Mouse (Mus musculus) midbrain, embryonic 11.5 days (tissue): ENCODE measurements around the gene Sik3. TPM values are rescaled to one million over a fixed set of nuclear protein-coding genes. Genes with fewer than 3 reads are reported as not detected.

Experiments
- ATAC-seq: fragments of 200-750 bp; cut with Nextera tagmentation; 2 replicates; pipeline ENCODE4 v1.8.0; 2017; ENCODE audit warnings: moderate TSS enrichment, moderate library complexity; ENCODE audit not compliant: low FRiP score
- DNase-seq: peaks from one replicate; pipeline ENCODE4 v3.0.0; 2015; ENCODE audit warnings: low spot score; ENCODE audit errors: missing footprints
- H3K27ac ChIP-seq: fragments of 300-500 bp; sonication (generic); 2 replicates; pipeline ENCODE4 v1.5.1; 2014; ENCODE audit warnings: low read depth, low read length
- H3K27me3 ChIP-seq: fragments of 300-500 bp; sonication (generic); 2 replicates; pipeline ENCODE4 v1.6.1; 2014; ENCODE audit warnings: mild to moderate bottlenecking, low read length, moderate library complexity, mixed read lengths; ENCODE audit not compliant: control insufficient read depth, insufficient read depth
- H3K36me3 ChIP-seq: fragments of 300-500 bp; sonication (generic); 2 replicates; pipeline ENCODE4 v1.6.1; 2014; ENCODE audit warnings: mild to moderate bottlenecking, low read length, moderate library complexity, mixed read lengths; ENCODE audit not compliant: control insufficient read depth, insufficient read depth
- H3K4me1 ChIP-seq: fragments of 300-500 bp; sonication (generic); 2 replicates; pipeline ENCODE4 v1.6.1; 2014; ENCODE audit warnings: low read length; ENCODE audit not compliant: control insufficient read depth, insufficient read depth
- H3K4me2 ChIP-seq: fragments of 300-500 bp; sonication (generic); 2 replicates; pipeline ENCODE4 v1.6.1; 2014; ENCODE audit warnings: mild to moderate bottlenecking, moderate library complexity
- H3K4me3 ChIP-seq: fragments of 300-500 bp; sonication (generic); 2 replicates; pipeline ENCODE4 v1.5.1; 2014; ENCODE audit warnings: low read depth, low read length
- H3K9ac ChIP-seq: fragments of 300-500 bp; sonication (generic); 2 replicates; pipeline ENCODE4 v1.6.1; 2014; ENCODE audit warnings: low read length
- H3K9me3 ChIP-seq: fragments of 300-500 bp; sonication (generic); 2 replicates; pipeline ENCODE4 v1.6.1; 2016; ENCODE audit warnings: low read length; ENCODE audit not compliant: control insufficient read depth
- WGBS: fragments of 180-500 bp; shearing (Covaris S2); extraction: QIAGEN DNeasy Blood & Tissue Kit; methylation state at CpG from one replicate; pipeline ENCODE4 v1.1.7; 2014; 5-methylcytosine and 5-hydroxymethylcytosine counted together
- polyA plus RNA-seq: library from polyadenylated mRNA; unstranded; fragments of >200 nt; fragmentation: Nextera tagmentation; extraction: Ambion mirVana; gene quantifications from 2 replicates; pipeline ENCODE4 v1.2.1, GENCODE M21; 2014

Gene Sik3
- polyA plus RNA-seq, 1 experiment from 2014 or later = 8.9 TPM

DNA sequence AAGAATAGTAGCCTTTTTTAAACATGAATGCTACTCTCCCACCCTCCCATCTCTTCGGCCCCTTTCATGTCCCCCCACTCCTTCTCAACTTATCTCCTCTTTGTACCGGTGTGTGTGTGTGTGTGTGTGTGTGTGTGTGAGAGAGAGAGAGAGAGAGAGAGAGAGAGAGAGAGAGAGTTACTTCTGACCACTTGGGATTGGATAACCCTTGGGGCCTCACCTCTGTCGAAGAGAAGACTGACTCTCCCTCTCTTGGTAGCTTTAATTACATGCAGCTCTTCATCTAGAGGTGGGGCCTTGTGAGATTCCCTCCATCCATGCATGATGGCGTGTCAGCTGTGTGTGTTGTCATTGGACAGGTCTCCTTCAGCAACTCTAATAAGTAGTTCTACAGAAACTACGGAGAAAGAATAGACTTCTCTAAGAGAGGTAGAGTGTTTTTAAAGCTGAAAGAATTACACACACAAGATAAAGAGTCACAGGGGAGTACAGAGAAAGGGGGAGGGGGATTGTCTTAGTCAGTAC, 162.2 kb downstream of the Sik3 start:
- WGBS = 86% methylated on average over 5 of the region's 5 CpGs
- ATAC-seq (no peak), DNase-seq (peak; percentile 70)
- H3K4me2 ChIP-seq = no peak overlapping the region
- no peaks in the 10 kb centered on the region for H3K9me3 ChIP-seq
- no peak overlapping the region for H3K4me3 ChIP-seq
- H3K27ac ChIP-seq = no peak overlapping the region
- no peaks in the 10 kb centered on the region for H3K4me1 ChIP-seq
- H3K27me3 ChIP-seq = no peaks in the 10 kb centered on the region
- H3K36me3 ChIP-seq = no peaks in the 10 kb centered on the region
- no peak overlapping the region for H3K9ac ChIP-seq

DNA sequence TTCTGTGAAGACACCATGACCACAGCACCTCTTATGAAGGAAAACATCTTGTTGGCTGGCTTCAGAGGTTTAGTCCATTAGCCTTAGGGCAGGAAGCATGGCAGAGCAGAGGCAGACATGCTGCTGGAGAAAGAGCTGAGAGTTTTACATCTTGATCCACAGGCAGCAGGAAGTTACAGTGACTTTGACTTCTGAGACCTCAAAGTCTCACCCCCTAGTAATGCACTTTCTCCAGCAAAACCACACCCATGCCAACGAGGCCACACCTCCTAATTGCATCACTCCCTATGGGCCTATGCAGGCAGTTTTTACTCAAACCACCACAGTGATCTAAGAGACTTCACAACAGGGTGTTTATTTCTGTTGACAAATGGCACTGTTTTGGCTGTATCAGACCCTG, 162.7 kb downstream of the Sik3 start:
- Histone ChIP-seq H3K4me1 (no peaks in the 10 kb centered on the region), H3K9ac (no peak overlapping the region), H3K27me3 (no peaks in the 10 kb centered on the region), H3K9me3 (no peaks in the 10 kb centered on the region), H3K27ac (no peak overlapping the region), H3K36me3 (no peaks in the 10 kb centered on the region), H3K4me3 (no peak overlapping the region), H3K4me2 (no peak overlapping the region)
- DNase-seq (peak; percentile 28), ATAC-seq (no peak)
- WGBS = 75% methylated on average over 1 of the region's 1 CpGs

DNA sequence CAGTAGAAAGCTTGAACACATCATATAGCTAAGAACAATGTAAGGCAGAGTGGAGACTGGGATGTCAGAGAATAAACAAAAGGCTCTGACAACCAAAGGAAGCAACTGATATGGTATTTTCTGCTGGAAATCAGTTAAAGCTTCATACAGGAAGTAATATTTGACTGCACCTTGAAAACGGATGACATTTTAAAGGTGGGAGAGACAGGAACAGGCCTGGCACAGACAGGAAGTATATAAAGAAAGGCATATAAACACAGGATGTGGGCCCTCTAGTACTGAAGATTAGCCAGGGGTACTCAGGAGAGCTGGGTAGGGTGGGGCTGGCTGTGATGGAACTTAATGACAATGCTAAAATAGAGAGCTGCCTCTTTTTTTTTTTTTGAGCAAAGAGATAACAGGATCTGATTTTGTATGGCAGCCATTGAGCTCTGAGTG, 163.3 kb downstream of the Sik3 start:
- Histone ChIP-seq H3K4me3 (no peak overlapping the region), H3K4me2 (no peak overlapping the region), H3K9ac (no peak overlapping the region), H3K27ac (no peak overlapping the region), H3K27me3 (no peaks in the 10 kb centered on the region), H3K4me1 (no peaks in the 10 kb centered on the region), H3K36me3 (no peaks in the 10 kb centered on the region), H3K9me3 (no peaks in the 10 kb centered on the region)
- no peak for DNase-seq
- 88% methylated on average over 1 of the region's 1 CpGs for WGBS
- ATAC-seq = no peak

DNA sequence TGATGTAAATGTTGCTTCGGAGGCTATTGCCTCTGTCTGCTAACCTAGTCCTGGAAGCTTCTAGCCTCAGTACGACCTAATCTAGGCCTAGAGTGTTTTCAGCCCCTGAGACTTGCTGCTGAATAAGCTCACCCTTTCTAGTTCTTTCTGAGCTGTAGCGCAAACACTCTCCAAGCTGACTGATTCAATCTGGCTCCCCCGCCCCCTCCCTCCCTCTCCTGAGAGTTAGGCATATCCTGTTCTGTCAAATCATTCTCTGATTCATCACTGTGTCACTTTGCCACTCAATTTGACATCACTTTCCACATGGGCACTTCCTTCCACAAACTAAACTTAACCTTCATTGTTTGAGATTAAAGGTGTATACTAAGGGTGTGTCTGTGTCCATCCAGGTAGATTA, 164.0 kb downstream of the Sik3 start:
- no peak overlapping the region for H3K27ac ChIP-seq
- H3K9me3 ChIP-seq = no peaks in the 10 kb centered on the region
- no peaks in the 10 kb centered on the region for H3K36me3 ChIP-seq
- ATAC-seq (no peak), DNase-seq (no peak)
- H3K9ac ChIP-seq = no peak overlapping the region
- H3K4me1 ChIP-seq = no peaks in the 10 kb centered on the region
- 96% methylated on average over 4 of the region's 4 CpGs for WGBS
- H3K27me3 ChIP-seq = no peaks in the 10 kb centered on the region
- no peak overlapping the region for H3K4me2 ChIP-seq
- no peak overlapping the region for H3K4me3 ChIP-seq

DNA sequence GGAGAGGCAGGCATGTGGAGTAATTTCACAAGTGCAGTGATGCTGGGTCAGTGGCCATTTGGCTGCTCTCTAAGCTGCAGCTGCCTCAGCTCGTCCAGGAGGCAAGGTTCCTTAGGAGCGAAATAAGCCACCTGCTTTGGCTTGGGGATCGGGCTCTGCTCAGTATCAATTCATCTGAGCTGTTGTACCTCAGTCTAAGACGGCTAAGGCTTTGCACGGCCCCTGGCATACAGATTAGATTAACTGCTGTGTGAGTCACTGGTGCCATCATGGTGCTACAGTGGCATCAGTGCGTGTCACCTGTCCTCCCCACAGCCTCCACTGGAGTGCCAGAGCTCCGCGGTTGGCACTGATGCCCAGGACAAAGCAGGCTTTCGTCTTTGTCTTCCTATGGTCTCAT, 166.0 kb downstream of the Sik3 start:
- Histone ChIP-seq H3K4me2 (no peak overlapping the region), H3K27me3 (no peaks in the 10 kb centered on the region), H3K9me3 (no peaks in the 10 kb centered on the region), H3K27ac (no peak overlapping the region), H3K4me3 (no peak overlapping the region), H3K36me3 (no peaks in the 10 kb centered on the region), H3K4me1 (no peaks in the 10 kb centered on the region), H3K9ac (no peak overlapping the region)
- ATAC-seq (no peak), DNase-seq (no peak)
- WGBS = 91% methylated on average over 9 of the region's 9 CpGs

DNA sequence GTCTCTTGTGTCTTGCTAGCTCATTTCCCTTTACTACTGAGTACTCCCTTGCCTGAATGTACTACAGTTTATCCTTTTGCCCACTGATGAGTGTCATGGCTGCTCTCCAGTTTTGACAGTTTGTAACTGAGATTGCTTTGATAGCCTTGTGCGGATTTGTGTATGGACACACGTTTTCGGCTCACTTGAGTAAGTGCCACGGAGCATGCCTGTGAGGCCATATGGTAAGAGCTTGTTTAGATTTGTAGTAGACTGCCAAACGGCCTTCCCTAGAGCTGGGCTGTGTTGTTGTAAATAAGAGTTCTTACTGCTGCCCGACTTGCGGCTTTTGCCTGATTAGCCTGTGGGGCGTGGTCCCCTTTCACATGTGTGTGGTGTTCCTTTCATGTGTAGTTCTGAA, 168.7 kb downstream of the Sik3 start:
- no peak for ATAC-seq
- H3K4me1 ChIP-seq = no peaks in the 10 kb centered on the region
- H3K9me3 ChIP-seq = no peaks in the 10 kb centered on the region
- H3K9ac ChIP-seq = no peak overlapping the region
- DNase-seq = peak; percentile 57
- WGBS = 93% methylated on average over 8 of the region's 8 CpGs
- H3K36me3 ChIP-seq = no peaks in the 10 kb centered on the region
- no peak overlapping the region for H3K4me3 ChIP-seq
- no peak overlapping the region for H3K4me2 ChIP-seq
- H3K27me3 ChIP-seq = no peaks in the 10 kb centered on the region
- no peak overlapping the region for H3K27ac ChIP-seq

DNA sequence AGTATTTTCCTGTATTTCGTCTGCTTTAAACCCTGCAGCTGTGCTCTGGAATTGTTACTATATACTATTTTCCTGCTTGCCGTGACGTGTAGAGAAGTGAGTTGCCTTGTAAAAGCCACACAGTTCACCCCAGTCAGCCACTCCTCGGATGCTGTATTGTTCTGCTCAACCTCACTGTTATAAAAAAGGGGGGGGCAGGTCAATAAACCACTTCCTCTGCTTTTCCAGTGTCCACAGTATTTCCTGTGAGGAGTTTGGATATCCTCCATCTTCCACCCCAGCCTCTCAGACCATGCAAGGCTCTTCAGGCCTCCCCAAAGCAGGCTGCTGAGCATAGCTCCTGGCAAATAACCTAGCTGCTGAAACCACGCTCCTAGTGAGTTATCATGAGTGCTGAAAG, 171.9 kb downstream of the Sik3 start:
- Histone ChIP-seq H3K9me3 (no peaks in the 10 kb centered on the region), H3K4me1 (no peaks in the 10 kb centered on the region), H3K27me3 (no peaks in the 10 kb centered on the region), H3K4me3 (no peak overlapping the region), H3K9ac (no peak overlapping the region), H3K27ac (no peak overlapping the region), H3K36me3 (no peaks in the 10 kb centered on the region), H3K4me2 (no peak overlapping the region)
- WGBS = 87% methylated on average over 5 of the region's 5 CpGs
- DNase-seq (peak; percentile 17), ATAC-seq (no peak)

DNA sequence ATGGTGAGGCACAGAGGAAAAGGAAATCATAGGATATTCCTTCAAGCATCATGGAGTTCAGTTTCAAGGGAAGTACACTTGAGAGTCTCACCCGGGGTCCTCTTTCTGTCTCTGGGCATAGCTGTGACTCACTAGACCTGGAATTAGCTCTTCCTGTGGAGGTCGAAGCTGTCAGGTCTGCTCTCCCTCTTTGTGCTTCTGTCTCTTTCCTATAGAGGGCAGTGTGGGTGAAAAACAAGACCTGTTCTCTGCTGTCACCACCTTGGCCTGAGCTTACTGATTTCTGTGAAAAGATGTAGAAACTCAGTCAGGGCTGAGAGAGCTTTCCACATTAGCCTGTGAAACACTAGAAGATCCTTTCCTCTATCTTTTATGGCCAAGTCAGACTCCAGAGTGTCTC, 172.6 kb downstream of the Sik3 start:
- WGBS = 55% methylated on average over 2 of the region's 2 CpGs
- ATAC-seq (no peak), DNase-seq (peak; percentile 89)
- Histone ChIP-seq H3K27ac (no peak overlapping the region), H3K4me3 (no peak overlapping the region), H3K9me3 (no peaks in the 10 kb centered on the region), H3K36me3 (no peaks in the 10 kb centered on the region), H3K27me3 (no peaks in the 10 kb centered on the region), H3K4me2 (no peak overlapping the region), H3K9ac (no peak overlapping the region), H3K4me1 (no peaks in the 10 kb centered on the region)

DNA sequence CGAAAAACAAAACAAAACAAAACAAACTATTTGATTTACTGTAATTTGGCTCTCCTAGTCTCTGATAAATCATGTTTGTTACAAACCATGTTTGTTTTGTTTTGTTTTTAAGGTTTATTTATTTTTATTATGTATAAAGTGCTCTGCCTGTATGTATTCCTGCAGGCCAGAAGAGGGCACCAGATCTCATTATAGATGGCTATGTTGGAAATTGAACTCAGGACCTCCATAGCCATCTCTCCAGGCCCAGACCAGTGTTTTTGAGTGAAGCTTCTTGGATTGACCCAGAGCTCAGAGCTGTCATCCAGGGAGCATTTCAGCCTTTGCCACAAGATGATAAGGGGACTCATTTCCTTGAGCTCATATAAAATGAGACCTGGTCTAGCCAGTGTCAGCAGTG, 173.8 kb downstream of the Sik3 start:
- no peak overlapping the region for H3K27ac ChIP-seq
- H3K36me3 ChIP-seq = no peaks in the 10 kb centered on the region
- no peaks in the 10 kb centered on the region for H3K9me3 ChIP-seq
- no peak overlapping the region for H3K4me3 ChIP-seq
- H3K27me3 ChIP-seq = no peaks in the 10 kb centered on the region
- ATAC-seq = no peak
- no peaks in the 10 kb centered on the region for H3K4me1 ChIP-seq
- no peak overlapping the region for H3K4me2 ChIP-seq
- 72% methylated on average over 1 of the region's 1 CpGs for WGBS
- H3K9ac ChIP-seq = no peak overlapping the region
- DNase-seq = peak; percentile 82

DNA sequence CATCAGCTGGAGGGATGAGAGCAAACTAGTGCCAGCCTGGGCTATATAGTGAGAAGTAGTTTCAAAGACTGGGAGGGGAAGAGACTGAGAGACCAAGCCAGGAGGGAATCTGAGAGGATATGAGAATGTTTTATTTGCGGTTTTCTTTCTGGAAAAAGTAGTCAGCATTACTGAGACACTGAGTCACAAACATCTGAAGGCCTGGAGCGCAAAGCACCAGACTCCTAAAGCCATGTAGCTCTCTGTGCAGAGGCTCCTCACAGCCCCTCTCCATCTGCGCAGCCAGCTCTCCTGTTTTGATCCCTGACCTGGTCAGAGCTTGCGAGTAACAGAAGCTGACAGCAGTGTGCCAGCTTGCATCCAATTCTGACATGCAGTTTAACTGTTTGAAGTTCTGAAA, 175.8 kb downstream of the Sik3 start:
- Histone ChIP-seq H3K4me1 (no peaks in the 10 kb centered on the region), H3K36me3 (no peaks in the 10 kb centered on the region), H3K9ac (no peak overlapping the region), H3K27me3 (no peaks in the 10 kb centered on the region), H3K4me2 (no peak overlapping the region), H3K27ac (no peak overlapping the region), H3K4me3 (no peak overlapping the region), H3K9me3 (no peaks in the 10 kb centered on the region)
- 90% methylated on average over 4 of the region's 4 CpGs for WGBS
- DNase-seq (peak; percentile 56), ATAC-seq (no peak)
